Mouse (Mus musculus) c-Kit-positive CD71-negative TER-119-negative erythroid progenitor cells, embryonic 14.5 days (primary cell): ENCODE data around the gene Cpt1b.

Experiments used
- DNase-seq: peaks from one replicate; pipeline ENCODE4 v3.0.0-alpha.2; 2013; ENCODE audit warnings: low read depth

Gene Cpt1b

DNA sequence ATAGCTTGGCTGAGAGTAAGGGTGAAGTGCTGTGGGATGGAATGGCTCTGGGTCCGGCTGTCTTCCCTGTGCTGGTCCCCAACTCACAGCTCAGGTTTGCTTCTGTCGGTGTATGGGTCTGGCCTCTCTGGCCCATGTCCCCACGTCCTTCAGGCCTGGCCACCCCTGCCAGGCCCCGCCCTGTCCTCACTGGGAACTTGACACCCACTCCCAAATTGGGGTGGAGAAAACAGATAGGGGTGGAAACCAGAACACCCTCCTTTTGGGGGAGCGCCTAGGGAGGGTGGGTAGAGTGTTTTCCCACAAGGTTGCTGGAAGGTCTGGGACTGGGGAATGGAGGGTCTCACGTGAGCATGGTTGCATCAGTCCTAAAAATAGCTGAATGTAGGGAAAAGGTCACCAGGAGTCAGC is at the start of gene Cpt1b:
Cpt1b (minus strand) TSS at position 153 of the 411 bp plus-strand sequence.
- no peak for DNase-seq

DNA sequence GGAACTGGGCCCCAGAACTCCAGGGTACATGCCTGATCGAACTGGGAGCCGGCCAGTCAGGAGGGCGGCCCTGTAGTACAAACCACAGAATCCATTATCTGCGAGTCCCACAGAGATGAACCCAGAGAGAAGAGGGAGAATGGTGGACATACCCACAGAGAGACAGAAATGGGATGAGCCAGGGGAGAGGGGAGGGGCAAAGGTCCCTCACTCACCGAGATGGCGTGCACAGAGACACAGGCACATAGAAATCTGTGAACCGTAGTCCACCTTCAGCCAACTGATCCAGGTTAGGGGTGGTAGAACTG is 49.6 kb upstream of the Cpt1b start:
- no peak for DNase-seq

DNA sequence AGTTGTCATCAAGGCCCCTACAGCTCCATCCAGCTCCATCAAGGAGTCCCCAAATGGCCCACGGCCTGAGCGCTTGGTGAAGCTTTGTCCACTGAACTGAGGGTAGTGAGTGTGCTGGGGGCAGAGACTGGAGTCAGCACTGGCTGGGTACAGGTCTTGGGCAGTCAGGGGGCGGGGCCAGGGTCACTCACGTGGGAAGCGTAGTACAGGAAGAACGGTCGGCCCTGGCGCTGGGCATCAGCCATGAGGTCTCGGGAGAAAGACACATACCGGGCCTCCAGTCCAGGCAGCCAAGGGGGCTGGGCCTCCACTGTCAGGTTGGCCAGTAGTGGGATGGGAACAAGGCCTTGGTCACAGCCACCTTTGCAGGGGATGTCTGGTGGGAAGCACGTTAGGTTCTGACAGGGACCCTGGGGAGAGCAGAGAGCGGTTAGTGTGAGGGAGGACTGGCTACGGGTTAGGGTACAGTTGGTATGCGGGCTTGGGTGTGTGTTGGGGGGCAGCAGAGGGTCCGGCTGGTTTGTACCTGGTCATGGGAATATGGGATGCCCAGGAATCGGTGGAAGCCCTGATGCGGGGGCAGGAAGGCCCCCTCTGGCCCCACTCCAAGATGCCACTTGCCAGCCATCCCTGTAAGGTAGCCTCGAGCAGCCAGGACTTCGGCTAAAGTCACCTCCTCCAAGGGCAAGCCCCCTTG is 49.1 kb upstream of the Cpt1b start:
- no peak for DNase-seq

DNA sequence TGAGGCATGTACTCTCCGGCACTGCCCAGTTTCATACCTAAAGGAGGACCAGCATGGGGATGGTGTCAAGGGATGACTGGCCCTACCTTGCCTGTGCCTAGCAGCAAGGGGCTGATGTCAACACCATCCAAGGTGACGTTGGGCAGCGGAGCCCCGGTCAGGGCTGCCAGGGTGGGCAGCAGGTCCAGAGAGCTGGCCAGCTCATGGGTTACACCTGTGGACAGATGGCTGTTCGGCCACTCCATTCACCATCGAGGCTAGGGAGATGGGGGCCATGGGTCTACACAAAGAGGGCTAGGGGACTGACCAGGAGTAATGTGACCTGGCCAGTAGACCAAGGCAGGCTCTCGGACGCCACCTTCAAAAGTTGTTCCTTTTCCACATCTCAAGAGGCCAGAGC is 48.3 kb upstream of the Cpt1b start:
- no peak for DNase-seq

DNA sequence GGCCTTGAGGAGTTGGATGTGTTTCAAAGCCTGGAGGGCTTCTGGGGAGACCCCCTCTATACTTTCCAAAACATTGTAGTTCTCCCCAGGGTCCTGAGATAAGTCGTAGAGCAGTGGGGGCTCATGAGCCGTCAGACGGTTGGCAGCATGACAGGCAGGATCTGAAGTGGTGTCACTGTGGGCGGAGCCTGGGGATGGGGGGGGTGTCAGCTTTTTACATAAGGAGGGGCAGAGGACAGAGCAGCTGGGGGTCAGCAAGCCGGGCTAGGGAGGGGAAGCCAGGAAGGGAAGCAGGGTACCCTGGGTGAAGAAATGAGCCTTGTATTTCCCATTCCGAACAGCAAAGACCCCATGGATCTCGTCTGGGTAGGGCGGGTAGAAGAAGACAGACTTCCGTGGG is 47.7 kb upstream of the Cpt1b start:
- no peak for DNase-seq

DNA sequence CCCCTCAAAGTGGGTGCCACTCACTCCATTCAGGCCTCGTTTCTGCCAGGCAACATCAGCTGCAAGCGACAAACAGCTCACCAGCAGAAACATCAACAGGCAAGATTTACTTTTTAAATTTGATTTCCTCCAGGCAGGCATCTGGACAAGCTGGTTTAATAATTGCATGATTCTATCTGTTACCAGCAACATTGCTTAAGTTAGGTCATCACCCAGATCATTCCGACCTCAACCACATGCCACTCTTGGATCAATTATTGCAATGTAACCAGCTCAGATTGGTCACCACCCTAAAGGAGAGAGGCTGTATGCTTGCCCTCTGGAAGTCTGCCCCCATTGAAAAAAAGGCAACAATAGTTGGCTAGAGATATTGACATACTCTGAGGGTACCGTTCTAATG is 45.8 kb upstream of the Cpt1b start:
- no peak for DNase-seq

DNA sequence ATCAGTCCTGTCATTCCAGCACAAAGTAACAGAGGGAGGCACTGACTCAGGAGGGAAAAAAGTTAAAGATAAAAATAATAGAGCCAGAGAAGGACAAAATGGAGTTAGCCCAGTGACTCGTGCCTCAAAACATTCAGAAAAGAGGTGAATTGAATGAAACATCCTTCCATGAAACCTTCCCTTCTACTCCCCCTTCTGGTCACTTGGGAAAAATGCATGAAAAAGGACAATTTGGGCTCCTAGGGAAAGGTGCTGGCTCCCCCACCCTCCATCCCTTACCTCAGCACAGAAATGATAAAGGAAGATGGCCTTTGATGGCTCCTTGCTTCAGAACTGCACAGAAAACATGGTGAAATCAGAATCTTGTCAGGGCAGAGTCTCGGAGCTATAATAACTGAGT is 42.9 kb upstream of the Cpt1b start:
- peak; percentile 31 for DNase-seq

DNA sequence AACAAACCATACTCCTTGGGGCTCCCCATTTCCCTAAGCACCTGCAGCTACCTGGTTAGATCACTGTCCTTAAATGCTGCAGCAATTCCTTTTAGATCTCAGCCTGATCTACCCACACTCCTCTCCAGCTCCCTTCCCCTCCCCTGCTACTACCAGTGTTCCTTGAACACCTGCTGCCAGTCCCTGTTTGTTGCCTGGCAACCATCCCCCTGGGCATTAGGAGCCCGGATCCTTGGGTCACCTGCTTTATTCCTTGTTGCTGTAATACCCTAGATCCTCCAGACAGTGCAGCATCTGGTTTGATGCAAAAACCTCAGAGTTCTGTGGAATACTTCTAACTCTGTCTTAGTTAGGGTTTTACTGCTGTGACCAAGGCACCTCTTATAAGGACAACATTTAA is 39.4 kb upstream of the Cpt1b start:
- no peak for DNase-seq

DNA sequence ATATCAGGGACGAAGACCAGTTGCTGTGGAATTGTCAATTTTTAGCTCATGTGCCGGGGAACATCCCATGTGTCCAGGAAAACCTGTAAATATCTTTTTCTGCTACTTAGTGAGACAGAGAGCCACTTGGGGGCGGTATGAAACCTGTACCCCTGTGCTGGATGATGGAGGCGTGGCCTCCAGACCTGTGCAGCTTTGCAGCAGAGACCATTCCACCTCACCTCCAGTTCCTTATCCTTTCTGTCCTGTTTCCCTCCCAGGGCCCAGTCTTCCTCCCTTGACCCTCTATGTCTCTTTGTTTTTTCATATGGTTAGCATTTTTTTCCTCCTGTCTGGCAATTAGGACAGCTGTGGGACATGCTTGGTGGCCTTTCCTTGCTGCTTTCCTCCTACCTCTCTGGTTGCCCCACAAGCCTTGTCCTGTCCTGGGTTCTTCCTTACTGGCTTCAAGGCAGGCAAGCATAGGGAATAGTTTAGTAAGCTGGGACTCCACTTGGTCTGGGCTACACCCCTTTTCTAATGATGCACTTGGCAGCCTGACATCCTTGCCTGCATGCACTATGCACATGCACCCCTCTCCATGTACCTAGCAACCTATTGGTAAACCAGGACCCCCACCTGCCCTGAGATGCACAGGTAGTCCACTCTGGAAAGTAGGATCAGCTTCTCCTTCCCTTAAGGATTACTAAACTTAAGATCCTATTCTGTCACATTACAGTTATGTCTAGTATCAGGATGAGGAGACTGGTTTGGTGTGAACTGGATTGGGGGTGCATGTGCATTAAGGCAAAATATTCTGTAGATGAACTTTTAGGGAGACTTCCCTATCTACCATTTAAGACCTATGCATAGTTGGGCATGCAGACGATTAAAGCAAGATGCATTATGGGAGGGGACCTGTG is 37.9 kb upstream of the Cpt1b start:
- DNase-seq, result no peak

DNA sequence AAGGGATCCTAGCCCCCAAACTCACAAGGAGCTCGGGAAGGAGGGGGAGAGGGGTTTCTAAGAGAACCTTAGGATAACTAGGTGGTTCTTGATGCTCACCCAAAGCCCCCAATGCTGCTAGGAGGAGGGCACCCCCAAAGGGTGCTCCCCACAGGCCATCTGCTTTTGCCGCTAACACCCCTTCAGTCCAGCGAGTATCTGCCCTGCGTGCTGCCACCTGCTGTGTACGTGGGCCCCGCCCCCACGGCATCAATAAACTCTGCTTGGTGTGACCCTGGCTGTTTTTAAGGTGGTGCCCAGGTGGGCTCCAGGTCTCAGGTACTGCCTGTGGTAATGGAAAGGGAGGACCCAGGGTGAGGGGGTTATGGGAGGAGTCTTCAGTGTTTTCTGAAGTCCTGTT is 36.5 kb upstream of the Cpt1b start:
- no peak for DNase-seq

DNA sequence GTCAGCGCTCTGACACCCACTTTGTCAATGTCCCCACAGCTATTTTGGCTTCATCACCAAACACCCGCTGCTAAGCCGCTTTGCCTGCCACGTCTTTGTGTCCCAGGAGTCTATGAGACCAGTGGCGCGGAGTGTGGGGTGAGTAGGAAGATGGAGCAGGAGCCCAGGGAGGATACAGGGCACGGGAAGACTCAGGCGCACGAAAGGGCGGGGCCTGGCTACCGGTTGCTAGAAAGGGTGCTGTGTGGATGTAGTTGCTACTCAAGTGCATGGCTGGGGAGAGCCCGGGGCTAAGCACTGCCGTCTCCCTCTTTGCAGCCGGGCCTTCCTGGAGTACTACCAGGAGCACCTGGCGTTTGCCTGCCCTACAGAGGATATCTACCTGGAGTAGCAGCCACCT is 35.7 kb upstream of the Cpt1b start:
- DNase-seq, result no peak

DNA sequence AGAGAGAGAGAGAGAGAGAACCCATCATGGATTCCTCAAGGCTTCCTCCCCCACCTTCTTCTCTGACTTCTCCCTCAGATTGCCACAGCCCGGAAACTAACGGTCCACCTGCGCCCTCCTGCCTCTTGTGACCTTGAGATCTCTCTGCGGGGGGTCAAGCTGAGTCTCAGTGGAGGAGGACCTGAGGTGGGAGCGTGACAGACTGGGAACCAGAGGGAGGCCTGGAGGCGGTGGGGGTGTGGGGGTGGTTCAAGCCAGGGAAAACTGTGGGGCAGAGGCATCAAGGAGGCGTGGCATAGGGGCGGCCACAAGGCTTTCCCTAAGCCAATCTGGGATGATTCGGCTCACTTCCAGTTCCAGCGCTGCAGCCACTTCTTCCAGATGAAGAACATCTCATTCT is 34.6 kb upstream of the Cpt1b start:
- no peak for DNase-seq

DNA sequence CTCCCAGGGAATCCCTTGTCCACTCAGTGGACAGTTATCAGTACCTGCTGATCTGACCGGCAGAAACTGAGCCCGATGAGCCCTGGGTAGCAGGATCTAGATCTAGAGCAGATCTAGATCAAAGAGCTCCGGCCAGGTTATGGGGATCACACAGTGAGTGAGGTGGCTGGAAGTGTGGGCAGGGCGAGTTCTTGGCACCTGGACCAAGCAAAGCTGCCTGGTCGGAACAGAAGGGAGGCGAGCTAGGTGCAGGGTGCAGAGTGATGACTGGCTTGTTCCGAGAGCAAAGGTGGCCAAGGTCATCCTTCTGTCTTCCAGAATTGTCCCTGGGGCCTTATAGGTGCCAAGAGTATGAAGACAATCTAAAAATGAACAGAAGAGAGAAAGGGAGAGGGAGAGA is 34.2 kb upstream of the Cpt1b start:
- no peak for DNase-seq

DNA sequence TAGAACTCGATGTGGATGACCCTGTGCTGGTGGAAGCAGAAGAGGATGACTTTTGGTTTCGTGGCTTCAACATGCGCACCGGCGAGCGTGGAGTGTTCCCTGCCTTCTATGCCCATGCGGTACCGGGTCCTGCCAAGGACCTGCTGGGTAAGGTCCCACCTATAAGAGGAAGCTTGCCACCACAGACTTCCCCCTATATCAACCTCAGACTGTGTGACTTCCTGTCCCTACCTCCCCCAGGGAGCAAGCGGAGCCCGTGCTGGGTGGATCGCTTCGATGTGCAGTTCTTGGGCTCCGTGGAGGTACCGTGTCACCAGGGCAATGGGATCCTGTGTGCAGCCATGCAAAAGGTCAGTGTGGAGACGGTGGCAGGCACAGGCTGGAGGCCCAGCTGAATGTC is 33.3 kb upstream of the Cpt1b start:
- DNase-seq, result no peak

DNA sequence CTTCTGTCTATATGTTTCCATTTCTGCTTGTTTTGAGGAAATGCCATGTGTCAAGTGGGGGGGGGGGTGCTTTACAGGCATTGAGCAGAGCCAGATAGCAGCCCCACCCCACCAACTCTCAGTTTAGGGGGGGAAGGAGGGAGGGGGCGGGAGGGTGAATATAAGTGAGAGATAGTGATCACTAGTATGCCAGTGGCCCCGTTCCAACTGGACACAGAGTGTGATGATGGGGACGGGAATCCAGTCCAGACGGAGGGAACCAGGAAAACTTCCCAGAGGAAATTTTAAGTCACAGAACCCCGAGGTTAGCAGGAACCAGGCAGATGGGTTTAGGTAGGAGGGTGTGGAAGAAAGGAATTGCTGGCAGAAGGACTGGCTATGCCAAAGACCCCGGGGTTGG is 30.0 kb upstream of the Cpt1b start:
- DNase-seq, result no peak

DNA sequence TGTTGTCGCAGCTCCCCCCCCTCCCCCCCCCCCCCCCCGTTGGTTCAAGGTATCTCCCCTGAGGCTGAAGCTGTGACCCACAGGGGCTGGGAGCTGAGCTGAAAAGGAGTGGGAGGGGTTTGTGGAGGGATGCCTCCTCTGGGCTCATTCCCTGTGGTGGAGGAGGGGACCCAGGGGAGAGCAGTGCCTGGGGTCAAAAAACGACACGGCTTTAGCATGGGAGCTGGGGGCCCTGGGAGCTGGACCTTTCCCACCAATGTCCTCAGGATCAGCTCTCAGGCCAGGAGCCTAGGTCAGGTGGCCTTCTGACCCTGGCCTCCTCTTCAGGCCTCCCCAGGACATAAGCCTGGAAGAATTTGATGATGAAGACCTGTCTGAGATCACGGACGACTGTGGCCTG is 29.2 kb upstream of the Cpt1b start:
- no peak for DNase-seq

DNA sequence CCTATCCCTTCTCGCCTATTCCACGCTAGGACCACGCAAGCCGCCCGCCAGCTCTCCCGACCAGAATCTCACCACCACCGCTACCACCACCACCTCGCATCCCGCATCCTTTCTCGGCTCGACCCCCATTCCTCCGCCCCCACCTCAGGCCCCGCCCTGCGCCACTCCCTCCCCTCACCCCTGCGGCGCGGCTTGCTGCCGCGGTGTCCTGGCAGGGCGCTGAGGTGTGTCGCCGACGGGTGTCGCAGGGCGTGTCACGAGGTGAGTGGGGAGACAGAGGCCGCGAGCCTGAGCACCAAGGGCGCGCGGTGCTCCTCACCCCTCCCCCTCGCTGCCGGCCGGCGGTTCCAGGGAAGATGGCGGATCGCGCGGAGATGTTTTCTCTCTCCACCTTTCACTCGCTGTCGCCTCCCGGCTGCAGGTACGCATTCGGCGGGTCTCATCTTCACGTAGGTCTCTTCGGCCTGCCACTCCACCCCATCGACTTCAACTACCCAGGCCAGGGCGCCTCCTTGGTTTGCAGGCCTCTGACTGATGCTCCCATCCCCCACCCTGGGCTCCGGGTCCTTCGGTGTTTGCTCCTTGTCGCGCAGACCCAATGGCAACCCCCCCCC is 28.3 kb upstream of the Cpt1b start, which contains the start of gene Mapk8ip2:
Mapk8ip2 (plus strand) TSS at position 49 of the 614 bp plus-strand sequence.
- no peak for DNase-seq

DNA sequence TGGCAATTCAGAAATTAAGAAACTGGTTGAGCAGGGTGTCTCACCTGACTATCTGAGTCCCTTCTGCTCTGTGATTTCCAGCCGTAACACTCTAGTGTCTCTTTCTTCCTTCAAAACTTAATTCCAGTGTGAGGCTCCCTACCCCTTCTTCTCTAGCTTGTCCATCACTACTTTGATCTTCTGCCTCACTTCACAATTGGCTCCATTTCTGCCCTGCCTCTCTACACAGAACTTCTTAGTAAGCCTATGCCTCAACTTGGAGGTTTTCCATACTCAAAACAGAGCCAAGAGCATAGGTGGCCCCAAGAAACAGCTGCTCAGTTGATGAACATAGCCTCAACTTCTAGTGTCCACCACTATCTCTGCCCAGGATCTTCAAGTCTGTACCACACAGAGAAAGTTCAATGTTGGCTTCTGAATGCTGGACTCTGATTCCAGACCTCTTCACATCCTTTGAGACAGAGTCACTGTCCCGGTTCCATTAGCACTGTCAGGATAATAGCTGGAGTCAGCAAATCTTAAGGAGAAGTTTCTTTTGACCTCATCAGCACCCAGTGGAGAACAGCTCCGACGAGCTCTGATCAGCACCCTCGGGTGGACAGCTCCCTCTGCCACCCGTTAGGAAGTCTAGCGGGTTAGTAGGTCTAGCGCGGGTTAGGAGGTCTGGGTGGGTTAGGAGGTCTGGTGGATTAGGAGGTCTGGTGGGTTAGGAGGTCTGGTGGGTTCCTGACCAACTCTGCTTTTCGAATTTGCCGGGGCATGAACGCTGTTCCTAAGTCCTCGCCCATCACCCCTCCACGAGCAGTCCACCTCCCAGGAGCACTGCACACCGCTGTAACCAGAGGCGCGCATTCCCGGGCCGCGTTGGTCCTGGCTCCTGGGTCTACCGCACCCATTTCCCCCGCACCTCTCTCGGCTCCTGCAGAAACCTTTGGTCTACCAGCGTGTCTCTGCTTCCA is 27.5 kb upstream of the Cpt1b start:
- DNase-seq, result peak; percentile 69

DNA sequence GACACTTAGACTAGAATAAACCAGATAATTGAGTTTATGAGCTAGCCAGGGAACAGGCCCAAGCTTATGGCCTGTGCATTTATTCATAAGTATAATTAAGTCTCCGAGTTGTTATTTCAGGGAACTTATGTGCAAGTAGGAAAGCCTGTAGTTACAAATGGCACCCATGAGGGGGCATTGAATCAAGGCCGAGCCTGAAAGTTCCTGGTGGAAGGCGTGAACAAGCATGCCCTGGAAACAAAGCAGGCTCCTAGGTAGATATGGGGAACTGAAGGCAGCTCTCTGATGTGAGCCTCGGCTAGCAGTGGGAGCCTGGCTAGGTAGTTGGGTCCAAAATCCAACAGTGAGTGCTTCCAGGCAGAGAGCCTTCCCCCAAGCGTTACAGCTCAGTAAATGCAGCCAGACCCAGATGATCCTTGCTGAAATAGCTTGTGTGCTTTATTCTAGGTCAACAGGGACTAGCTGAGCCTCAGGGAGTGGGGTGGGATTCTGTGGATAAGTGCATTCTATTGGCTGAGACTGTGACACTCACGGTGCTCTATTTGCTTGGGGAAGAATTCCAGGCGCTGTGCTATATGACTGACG is 16.9 kb upstream of the Cpt1b start:
- DNase-seq, result no peak

DNA sequence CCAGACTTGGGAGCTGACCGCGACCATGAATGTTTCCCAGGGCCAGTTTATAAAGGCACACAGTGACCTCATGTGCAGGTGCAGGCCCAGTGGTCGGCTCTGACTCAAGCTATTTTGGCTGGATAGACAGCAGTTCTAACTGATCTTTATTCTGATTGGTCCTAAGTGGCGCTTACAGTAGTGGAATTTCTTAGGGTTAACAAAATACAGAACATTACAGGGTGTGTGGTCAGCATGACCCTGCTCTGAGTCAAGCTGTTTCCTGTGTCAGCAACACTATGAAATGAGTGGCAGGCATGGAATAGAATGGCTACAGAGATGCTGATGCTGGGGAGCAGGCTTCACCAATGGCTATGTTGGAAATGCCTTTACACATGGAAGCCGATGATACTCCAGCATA is 10.2 kb upstream of the Cpt1b start:
- DNase-seq, result no peak

DNA sequence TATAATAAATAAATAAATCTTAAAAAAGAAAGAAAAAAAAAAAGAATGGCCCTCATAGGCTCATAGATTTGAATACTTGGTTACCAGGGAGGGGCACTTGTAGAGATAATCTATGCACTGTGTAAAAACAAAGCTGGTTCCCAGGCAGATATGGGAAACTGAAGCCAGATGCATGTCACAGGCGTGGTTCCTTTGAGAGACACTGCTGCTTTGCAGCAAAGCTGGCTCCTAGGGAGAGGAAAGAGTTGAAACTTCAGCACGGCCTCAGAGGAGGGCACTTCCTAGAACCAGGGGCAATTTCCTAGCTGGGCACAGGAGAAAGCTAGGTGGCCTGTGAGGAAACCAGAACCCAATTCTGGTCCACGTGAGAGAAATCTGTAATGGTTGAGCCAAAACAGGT is 8.5 kb upstream of the Cpt1b start:
- no peak for DNase-seq

DNA sequence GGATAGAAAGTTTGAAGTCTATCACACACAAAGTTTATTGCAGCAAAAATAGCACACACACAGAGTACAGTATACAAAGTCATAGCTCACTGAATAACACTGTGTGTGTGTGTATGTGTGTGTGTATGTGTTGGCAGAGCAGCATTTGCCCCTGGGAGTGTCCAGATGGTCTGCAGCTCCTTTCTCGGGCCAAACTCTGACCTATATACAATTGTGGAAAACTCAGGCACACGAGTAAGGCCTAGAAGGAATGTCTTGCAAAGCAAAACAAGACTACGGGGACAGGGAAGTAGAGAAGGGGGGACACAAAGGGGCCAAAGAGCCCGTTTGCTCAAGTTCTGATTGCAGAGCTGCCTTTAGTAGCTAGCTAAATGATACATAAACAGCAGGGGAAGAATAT is 7.3 kb upstream of the Cpt1b start:
- DNase-seq, result no peak
